In the genomic region with DNA sequence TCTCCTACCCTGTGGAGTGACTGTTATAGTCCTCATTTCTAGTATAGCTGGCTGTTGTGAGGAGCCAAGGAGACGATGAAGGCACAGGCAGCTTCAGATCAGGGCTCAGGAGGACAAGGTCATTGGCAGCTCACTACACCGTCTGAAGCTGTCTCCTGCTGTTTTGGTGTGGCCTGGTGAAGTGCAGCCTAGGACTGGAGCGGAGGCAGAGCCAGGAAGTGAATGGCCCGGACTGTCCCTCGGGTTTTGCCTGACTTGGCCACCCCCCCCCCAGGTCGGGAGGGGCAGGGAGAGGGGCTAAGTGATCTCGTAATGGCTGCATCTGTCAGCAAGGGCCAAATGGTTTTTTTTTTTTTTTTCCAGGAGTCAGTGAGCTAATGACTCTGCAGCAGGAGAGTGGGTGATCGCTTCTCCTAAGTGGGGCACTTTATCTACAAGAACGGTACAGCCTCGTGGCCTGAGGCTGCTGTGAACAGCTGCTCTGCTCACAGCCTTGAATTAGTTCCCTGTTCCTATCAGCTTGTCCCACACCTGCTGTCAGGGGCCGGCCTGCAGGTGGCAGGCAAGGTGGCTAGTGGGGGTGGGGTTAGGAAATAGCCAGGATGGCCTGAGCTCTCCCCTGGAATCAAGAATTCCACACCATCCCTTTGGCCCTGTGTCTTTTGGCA, we compare ENCODE assay signal across 17 mouse cellular contexts. TPM values are rescaled to one million over a fixed set of nuclear protein-coding genes. Genes with fewer than 3 reads are reported as not detected.
A peak's percentile ranks its signal among the peaks of the same experiment; 100 is the strongest.
DNase-seq lines count a peak whose midpoint lies in the region; ATAC-seq lines count a peak whose summit lies in the region.
"Had no signal": no experiment of that assay in that cellular context is flagged by ENCODE, and none has a peak within 500 bp of the region (broad histone marks: within the 10 kb centered on the region; RNA-seq: fewer than 3 reads in every experiment).

No protein-coding gene starts in this region.

- peaks cover 8% of the 10 kb centered on the region for H3K4me1 ChIP-seq in heart, embryonic 12.5 days (replicated peaks)
- no peaks in the 10 kb centered on the region for H3K4me1 ChIP-seq in intestine, embryonic 15.5 days (replicated peaks)
- H3K4me1 ChIP-seq: forebrain, embryonic 12.5 days; hindbrain, embryonic 15.5 days had no signal

- H3K4me3 ChIP-seq in heart, embryonic 12.5 days, result no peak overlapping the region
- H3K4me3 ChIP-seq in intestine, embryonic 15.5 days (replicated peaks), result no peak overlapping the region
- H3K4me3 ChIP-seq: forebrain, embryonic 12.5 days; hindbrain, embryonic 15.5 days; myocyte had no signal

- H3K27ac ChIP-seq in heart, embryonic 12.5 days (ENCODE audit: poor library complexity, severe bottlenecking), result no peak overlapping the region
- no peak overlapping the region for H3K27ac ChIP-seq in intestine, embryonic 15.5 days
- H3K27ac ChIP-seq: forebrain, embryonic 12.5 days; hindbrain, embryonic 15.5 days; liver, embryonic 14.5 days; macrophage had no signal

- H3K4me2 ChIP-seq in heart, embryonic 12.5 days, result peak overlapping the region; percentile 31
- H3K4me2 ChIP-seq in intestine, embryonic 15.5 days (replicated peaks), result no peak overlapping the region
- H3K4me2 ChIP-seq: forebrain, embryonic 12.5 days; hindbrain, embryonic 15.5 days had no signal

- H3K9ac ChIP-seq in heart, embryonic 12.5 days, result no peak overlapping the region
- no peak overlapping the region for H3K9ac ChIP-seq in intestine, embryonic 15.5 days
- H3K9ac ChIP-seq: forebrain, embryonic 12.5 days; hindbrain, embryonic 15.5 days; liver, embryonic 14.5 days had no signal

- no peaks in the 10 kb centered on the region for H3K36me3 ChIP-seq in heart, embryonic 12.5 days
- H3K36me3 ChIP-seq in intestine, embryonic 15.5 days, result no peaks in the 10 kb centered on the region
- H3K36me3 ChIP-seq: forebrain, embryonic 12.5 days; hindbrain, embryonic 15.5 days had no signal

- H3K9me3 ChIP-seq in heart, embryonic 12.5 days (replicated peaks), result 0 out of 2 replicates have a peak, but pooled peaks cover 5% of the 10 kb centered on the region
- no peaks in the 10 kb centered on the region for H3K9me3 ChIP-seq in intestine, embryonic 15.5 days
- H3K9me3 ChIP-seq: forebrain, embryonic 12.5 days; hindbrain, embryonic 15.5 days had no signal

- WGBS in heart, embryonic 12.5 days, result 8% methylated on average over 11 of the region's 11 CpGs
- WGBS in intestine, embryonic 15.5 days, result 22% methylated on average over 11 of the region's 11 CpGs

- no peak for ATAC-seq in heart, embryonic 12.5 days (ENCODE audit: insufficient number of reproducible peaks, low FRiP score)
- peak; percentile 79 for ATAC-seq in intestine, embryonic 15.5 days
- no peak for ATAC-seq in activated CD4-positive, CD25-positive, alpha-beta regulatory T cell, adult 4 months
- ATAC-seq: CD4-positive, CD25-positive, alpha-beta regulatory T cell, adult 4 months had no signal

- H3K27me3 ChIP-seq in heart, embryonic 12.5 days (replicated peaks), result 0 out of 2 replicates have a peak, but pooled peaks cover 14% of the 10 kb centered on the region
- H3K27me3 ChIP-seq in intestine, embryonic 15.5 days (replicated peaks), result no peaks in the 10 kb centered on the region
- H3K27me3 ChIP-seq: forebrain, embryonic 12.5 days; hindbrain, embryonic 15.5 days had no signal

- no peak for DNase-seq in heart, adult 9 months (ENCODE audit: low spot score in 2 of 2)
- peak; percentile 14 for DNase-seq in ES-CJ7 (ENCODE audit: low read depth, low spot score)
- peak; percentile 22 for DNase-seq in embryo, embryonic 10.5 days (ENCODE audit: low spot score)
- DNase-seq in layer of hippocampus, adult 11-12 months (ENCODE audit: low spot score), result no peak
- no peak for DNase-seq in frontal cortex, postnatal 36 days (ENCODE audit: low spot score in 2 of 2)
- DNase-seq: gastrocnemius, postnatal 25 days; kidney, postnatal 25 days; thymus, adult 2 months had no signal

RNA-seq across cellular contexts. Expression of gene Prrxl1, which starts 34.9 kb away (rescaled TPM):
- polyA plus RNA-seq in heart, embryonic 12.5 days (2016; fragmentation: Nextera tagmentation; extraction: Ambion mirVana), result 0.14 TPM in 1 of 2 replicates, not detected in the other
- polyA plus RNA-seq in intestine, embryonic 15.5 days (2015; fragmentation: Nextera tagmentation; extraction: Ambion mirVana), result 0.80 and 1.0 TPM in 2 replicates
- polyA plus RNA-seq in activated CD4-positive, CD25-positive, alpha-beta regulatory T cell, adult 4 months (2017; shearing (Covaris generic)), result not detected
- polyA plus RNA-seq: CD4-positive, CD25-positive, alpha-beta regulatory T cell, adult 4 months; liver, embryonic 14.5 days; macrophage; myocyte had no signal

RNA-seq across cellular contexts. Expression of gene 3425401B19Rik, which starts 50.9 kb away (rescaled TPM):
- polyA plus RNA-seq in heart, embryonic 12.5 days (2016; fragmentation: Nextera tagmentation; extraction: Ambion mirVana), result 15.9 and 16.3 TPM in 2 replicates
- polyA plus RNA-seq in intestine, embryonic 15.5 days (2015; fragmentation: Nextera tagmentation; extraction: Ambion mirVana), result 0.08 and 0.20 TPM in 2 replicates
- not detected for polyA plus RNA-seq in activated CD4-positive, CD25-positive, alpha-beta regulatory T cell, adult 4 months (2017; shearing (Covaris generic))
- polyA plus RNA-seq: CD4-positive, CD25-positive, alpha-beta regulatory T cell, adult 4 months; forebrain, embryonic 12.5 days; liver, embryonic 14.5 days; macrophage had no signal

Comparison
In these comparisons a context has a peak if more than half of its experiments do, and no peak if none do; other contexts are left out.
1. DNase-seq: peak in ES-CJ7 (single experiment) and embryo, embryonic 10.5 days (single experiment); none in heart, adult 9 months (0 of 2), layer of hippocampus, adult 11-12 months (single experiment) and frontal cortex, postnatal 36 days (0 of 2).
2. RNA of gene 3425401B19Rik, which starts 50.9 kb away (polyA plus RNA-seq): 15.9 to 16.3 TPM in heart, embryonic 12.5 days; 0.08 to 0.20 TPM in intestine, embryonic 15.5 days and not detected in activated CD4-positive, CD25-positive, alpha-beta regulatory T cell, adult 4 months; every median in the first group is over 10 times any median in the second.